Mouse (Mus musculus) lung, embryonic 16.5 days (tissue): ENCODE measurements at regions not wholly inside any gene's neighbourhood (a gene's known extent, or its start where the extent isn't known, plus 50 kb on each side); places are given as distances from the start of the nearest gene placed in this dataset.

Source experiments
- ATAC-seq: fragments of 200-750 bp; cut with Nextera tagmentation; 2 replicates; pipeline ENCODE4 v1.8.0; 2017; ENCODE audit warnings: low read depth, mild to moderate bottlenecking, moderate library complexity
- H3K27ac ChIP-seq: fragments of 300-500 bp; sonication (generic); 2 replicates; pipeline ENCODE4 v1.5.1; 2014; ENCODE audit warnings: mild to moderate bottlenecking, control low read depth, low read length
- H3K27me3 ChIP-seq: fragments of 300-500 bp; sonication (generic); 2 replicates; pipeline ENCODE4 v1.6.1; 2014; ENCODE audit warnings: low read depth, low read length, mixed read lengths; ENCODE audit not compliant: control insufficient read depth, insufficient read depth
- H3K36me3 ChIP-seq: fragments of 300-500 bp; sonication (generic); 2 replicates; pipeline ENCODE4 v1.6.1; 2014; ENCODE audit warnings: low read length; ENCODE audit not compliant: control insufficient read depth, insufficient read depth
- H3K4me1 ChIP-seq: fragments of 300-500 bp; sonication (generic); replicated peaks from 2 replicates; pipeline ENCODE4 v1.6.1; 2014; ENCODE audit warnings: low read length, mixed read lengths; ENCODE audit not compliant: control insufficient read depth, insufficient read depth
- H3K4me2 ChIP-seq: fragments of 300-500 bp; sonication (generic); 2 replicates; pipeline ENCODE4 v1.6.1; 2014; ENCODE audit warnings: low read depth, low read length, control low read depth
- H3K4me3 ChIP-seq: fragments of 300-500 bp; sonication (generic); 2 replicates; pipeline ENCODE4 v1.5.1; 2014; ENCODE audit warnings: mild to moderate bottlenecking, low read length, control low read depth
- H3K9ac ChIP-seq: fragments of 300-500 bp; sonication (generic); 2 replicates; pipeline ENCODE4 v1.6.1; 2014; ENCODE audit warnings: low read length, control low read depth
- H3K9me3 ChIP-seq: fragments of 300-500 bp; sonication (generic); 2 replicates; pipeline ENCODE4 v1.6.1; 2016; ENCODE audit warnings: low read length; ENCODE audit not compliant: control insufficient read depth
- WGBS: fragments of 180-500 bp; shearing (Covaris S2); extraction: QIAGEN DNeasy Blood & Tissue Kit; methylation state at CpG from one replicate; pipeline ENCODE4 v1.1.7; 2014; 5-methylcytosine and 5-hydroxymethylcytosine counted together

GRCm38 (mm10) chr9:103899311-103899710, 103.0 kb upstream of the Nphp3 start:
- Histone ChIP-seq H3K36me3 (no peaks in the 10 kb centered on the region), H3K9ac (no peak overlapping the region), H3K4me2 (no peak overlapping the region), H3K4me1 (no peaks in the 10 kb centered on the region), H3K9me3 (no peaks in the 10 kb centered on the region), H3K4me3 (no peak overlapping the region), H3K27me3 (no peaks in the 10 kb centered on the region), H3K27ac (no peak overlapping the region)
- 62% methylated on average over 2 of the region's 2 CpGs for WGBS
- no peak for ATAC-seq

GRCm38 (mm10) chr9:103911347-103911746, 91.0 kb upstream of the Nphp3 start:
- no peak overlapping the region for H3K9ac ChIP-seq
- no peak for ATAC-seq
- no peak overlapping the region for H3K27ac ChIP-seq
- no peaks in the 10 kb centered on the region for H3K9me3 ChIP-seq
- no peak overlapping the region for H3K4me3 ChIP-seq
- H3K4me2 ChIP-seq = no peak overlapping the region
- H3K27me3 ChIP-seq = no peaks in the 10 kb centered on the region
- no peaks in the 10 kb centered on the region for H3K36me3 ChIP-seq
- 46% methylated on average over 2 of the region's 2 CpGs for WGBS
- H3K4me1 ChIP-seq = no peaks in the 10 kb centered on the region

DNA sequence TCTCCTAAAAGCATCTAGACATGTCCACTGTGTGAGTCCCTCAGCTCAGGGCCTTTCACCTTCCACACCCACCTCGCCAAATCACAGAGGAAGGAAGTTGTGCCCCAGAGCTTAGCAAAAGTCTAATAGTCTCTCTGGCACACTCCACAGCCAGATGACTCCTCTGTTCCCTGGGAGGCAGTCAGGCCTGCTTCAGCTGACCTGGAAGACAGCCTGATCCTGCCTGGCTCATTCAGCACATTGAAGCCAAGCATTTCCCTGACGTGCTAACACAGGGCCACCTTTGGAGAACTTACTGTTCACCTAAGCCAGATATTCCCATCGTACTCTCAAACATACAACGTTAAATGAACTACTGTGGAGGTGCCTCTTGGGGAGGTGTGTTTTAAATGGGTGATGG, 87.2 kb upstream of the Nphp3 start:
- H3K9ac ChIP-seq = no peak overlapping the region
- no peak overlapping the region for H3K4me3 ChIP-seq
- WGBS = 85% methylated on average over 4 of the region's 4 CpGs
- no peak overlapping the region for H3K27ac ChIP-seq
- no peak for ATAC-seq
- H3K27me3 ChIP-seq = no peaks in the 10 kb centered on the region
- H3K4me1 ChIP-seq = no peaks in the 10 kb centered on the region
- no peak overlapping the region for H3K4me2 ChIP-seq
- H3K9me3 ChIP-seq = no peaks in the 10 kb centered on the region
- no peaks in the 10 kb centered on the region for H3K36me3 ChIP-seq

- Histone ChIP-seq H3K4me1 (no peaks in the 10 kb centered on the region), H3K27me3 (no peaks in the 10 kb centered on the region), H3K9ac (no peak overlapping the region), H3K4me2 (no peak overlapping the region), H3K36me3 (no peaks in the 10 kb centered on the region), H3K27ac (no peak overlapping the region), H3K9me3 (no peaks in the 10 kb centered on the region), H3K4me3 (no peak overlapping the region)
- ATAC-seq = no peak
- WGBS = 89% methylated on average over 6 of the region's 6 CpGs
These were observed 84.6 kb upstream of the Nphp3 start for GRCm38 (mm10) chr9:103917771-103918170.

GRCm38 (mm10) chr9:103922356-103922755, 80.0 kb upstream of the Nphp3 start:
- no peak for ATAC-seq
- H3K9ac ChIP-seq = no peak overlapping the region
- H3K4me2 ChIP-seq = no peak overlapping the region
- 91% methylated on average over 5 of the region's 5 CpGs for WGBS
- no peaks in the 10 kb centered on the region for H3K9me3 ChIP-seq
- H3K36me3 ChIP-seq = no peaks in the 10 kb centered on the region
- no peaks in the 10 kb centered on the region for H3K27me3 ChIP-seq
- no peak overlapping the region for H3K27ac ChIP-seq
- H3K4me3 ChIP-seq = no peak overlapping the region
- H3K4me1 ChIP-seq = no peaks in the 10 kb centered on the region

DNA sequence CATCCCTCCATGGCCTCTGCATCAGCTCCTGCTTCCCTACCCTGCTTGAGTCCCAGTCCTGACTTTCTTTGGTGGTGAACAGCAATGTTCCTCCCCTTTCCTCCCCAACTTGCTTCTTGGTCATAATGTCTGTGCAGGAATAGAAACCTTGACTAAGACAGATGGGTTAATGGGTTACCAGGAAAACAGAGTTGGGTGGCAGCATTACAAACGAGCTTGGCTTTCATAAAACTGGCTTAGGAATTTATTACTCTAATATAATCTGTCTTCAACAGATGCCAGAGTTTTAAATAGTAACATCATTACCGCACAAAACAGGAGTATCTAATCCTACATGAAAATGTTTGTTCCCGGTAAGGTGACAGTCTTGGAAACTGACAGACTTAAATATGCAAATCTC, 77.7 kb upstream of the Nphp3 start:
- no peak overlapping the region for H3K9ac ChIP-seq
- no peak for ATAC-seq
- H3K36me3 ChIP-seq = no peaks in the 10 kb centered on the region
- H3K27me3 ChIP-seq = no peaks in the 10 kb centered on the region
- H3K9me3 ChIP-seq = no peaks in the 10 kb centered on the region
- no peak overlapping the region for H3K27ac ChIP-seq
- no peaks in the 10 kb centered on the region for H3K4me1 ChIP-seq
- no peak overlapping the region for H3K4me2 ChIP-seq
- H3K4me3 ChIP-seq = no peak overlapping the region
- 60% methylated on average over 3 of the region's 3 CpGs for WGBS

GRCm38 (mm10) chr9:103925486-103925885, 76.9 kb upstream of the Nphp3 start:
- 77% methylated on average over 2 of the region's 2 CpGs for WGBS
- H3K4me2 ChIP-seq = no peak overlapping the region
- no peaks in the 10 kb centered on the region for H3K27me3 ChIP-seq
- H3K9me3 ChIP-seq = no peaks in the 10 kb centered on the region
- H3K27ac ChIP-seq = no peak overlapping the region
- H3K4me3 ChIP-seq = no peak overlapping the region
- no peaks in the 10 kb centered on the region for H3K36me3 ChIP-seq
- H3K4me1 ChIP-seq = no peaks in the 10 kb centered on the region
- ATAC-seq = no peak
- H3K9ac ChIP-seq = no peak overlapping the region

GRCm38 (mm10) chr9:103928744-103929527, 73.4 kb upstream of the Nphp3 start:
- no peak overlapping the region for H3K4me3 ChIP-seq
- no peaks in the 10 kb centered on the region for H3K27me3 ChIP-seq
- WGBS = 74% methylated on average over 8 of the region's 8 CpGs
- H3K9me3 ChIP-seq = no peaks in the 10 kb centered on the region
- H3K9ac ChIP-seq = no peak overlapping the region
- ATAC-seq = no peak
- H3K36me3 ChIP-seq = no peaks in the 10 kb centered on the region
- no peaks in the 10 kb centered on the region for H3K4me1 ChIP-seq
- no peak overlapping the region for H3K4me2 ChIP-seq
- H3K27ac ChIP-seq = no peak overlapping the region

- no peak overlapping the region for H3K9ac ChIP-seq
- H3K27me3 ChIP-seq = no peaks in the 10 kb centered on the region
- ATAC-seq = no peak
- H3K9me3 ChIP-seq = no peaks in the 10 kb centered on the region
- H3K27ac ChIP-seq = no peak overlapping the region
- WGBS = 72% methylated on average over 5 of the region's 5 CpGs
- no peaks in the 10 kb centered on the region for H3K36me3 ChIP-seq
- no peak overlapping the region for H3K4me3 ChIP-seq
- no peaks in the 10 kb centered on the region for H3K4me1 ChIP-seq
- no peak overlapping the region for H3K4me2 ChIP-seq
These were observed 64.3 kb upstream of the Nphp3 start for GRCm38 (mm10) chr9:103938070-103938469.

- no peak overlapping the region for H3K27ac ChIP-seq
- WGBS = 87% methylated on average over 8 of the region's 8 CpGs
- H3K4me3 ChIP-seq = no peak overlapping the region
- no peak overlapping the region for H3K9ac ChIP-seq
- H3K36me3 ChIP-seq = no peaks in the 10 kb centered on the region
- no peaks in the 10 kb centered on the region for H3K9me3 ChIP-seq
- H3K4me2 ChIP-seq = no peak overlapping the region
- ATAC-seq = no peak
- H3K27me3 ChIP-seq = no peaks in the 10 kb centered on the region
- no peaks in the 10 kb centered on the region for H3K4me1 ChIP-seq
These were observed 62.3 kb upstream of the Nphp3 start for GRCm38 (mm10) chr9:103940010-103940409.
